Comparison of ENCODE assay signal across 7 mouse cellular contexts in the genomic region with DNA sequence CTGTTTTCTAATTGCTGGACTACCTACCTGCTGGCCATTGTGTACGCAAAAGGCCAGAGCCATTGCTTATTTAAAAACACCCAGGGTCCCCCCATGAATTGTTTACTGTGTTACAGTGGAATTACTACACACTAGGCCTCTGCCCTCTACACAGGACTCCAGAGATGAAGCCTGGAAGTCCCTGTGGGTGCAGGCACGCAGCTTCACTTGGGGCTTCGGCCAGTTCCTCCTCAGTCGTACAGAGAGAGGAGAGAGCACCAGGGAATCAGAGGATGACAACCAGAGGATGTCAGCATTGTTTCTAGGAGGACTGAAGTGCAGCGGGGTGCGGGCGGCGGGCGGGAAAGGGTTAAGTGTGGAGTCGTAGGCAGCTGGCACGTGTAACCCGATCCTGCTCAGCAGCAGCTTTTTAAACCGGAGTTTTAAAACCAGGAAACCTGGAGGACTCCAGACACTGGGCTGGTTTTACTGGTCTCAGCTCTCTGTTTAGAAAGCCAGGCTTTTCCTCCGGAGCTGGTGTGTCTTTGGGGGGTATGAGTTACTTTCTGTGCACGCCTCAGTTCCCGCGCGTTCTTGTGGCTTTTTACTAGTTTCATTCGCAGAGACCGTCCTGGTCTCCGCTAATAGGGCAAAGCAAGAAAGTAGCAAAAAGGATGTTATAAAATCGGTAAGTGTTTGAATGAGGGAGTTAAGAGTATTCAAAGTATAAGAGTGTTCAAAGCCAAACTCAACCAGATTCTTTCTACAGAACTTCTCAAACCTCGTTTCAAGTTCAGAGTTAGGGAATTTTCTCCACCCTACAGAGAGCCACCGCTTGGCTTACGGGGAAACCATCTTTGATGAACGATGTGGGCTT. TPM values are rescaled to one million over a fixed set of nuclear protein-coding genes. Genes with fewer than 3 reads are reported as not detected.
DNase-seq lines count a peak whose midpoint lies in the region; ATAC-seq and TF ChIP-seq lines count a peak whose summit lies in the region.

No protein-coding gene starts in this region.

- H3K4me3 ChIP-seq in E14TG2a.4 (replicated peaks; ENCODE audit: low read length): peak overlapping the region; percentile 43
- H3K4me3 ChIP-seq in heart, adult 2 months: peak overlapping the region; percentile 38
- H3K4me3 ChIP-seq in kidney, embryonic 16.5 days (ENCODE audit: low read length): peak overlapping the region; percentile 42
- H3K4me3 ChIP-seq in megakaryocyte, embryonic 14.5 days (replicated peaks): peak overlapping the region; percentile 84

- H3K9me3 ChIP-seq in E14TG2a.4 (ENCODE audit: low read length): no peaks in the 10 kb centered on the region
- H3K9me3 ChIP-seq in kidney, embryonic 16.5 days (ENCODE audit: low read length): peaks cover 11% of the 10 kb centered on the region; the same call in 1 of the 2 replicates
- H3K9me3 ChIP-seq in megakaryocyte, embryonic 14.5 days: peaks cover 34% of the 10 kb centered on the region

- peak; percentile 54 for DNase-seq in R1 (ENCODE audit: low read depth, low spot score)
- DNase-seq in heart, adult 2 months: peak; percentile 16 to 32
- peak; percentile 72 for DNase-seq in yolk sac, embryonic 10.5 days (ENCODE audit: low spot score)
- DNase-seq in frontal cortex, postnatal 10 days (ENCODE audit: low spot score in 2 of 2): no peak

- WGBS in heart, adult 2 months: 7% methylated on average over 26 of the region's 26 CpGs
- WGBS in kidney, embryonic 16.5 days: 3% methylated on average over 26 of the region's 26 CpGs

- intact Hi-C loops in heart, adult 2 months (cut with DNase I): no loop called here

- H3K27me3 ChIP-seq in E14TG2a.4 (ENCODE audit: insufficient read depth, low read length): peaks cover 4% of the 10 kb centered on the region; the same call in 1 of the 2 replicates
- no peaks in the 10 kb centered on the region for H3K27me3 ChIP-seq in heart, adult 2 months (ENCODE audit: control insufficient read depth, insufficient read depth, low read length)
- no peaks in the 10 kb centered on the region for H3K27me3 ChIP-seq in kidney, embryonic 16.5 days (ENCODE audit: insufficient read depth, low read length)
- H3K27me3 ChIP-seq in megakaryocyte, embryonic 14.5 days (replicated peaks): no peaks in the 10 kb centered on the region

- no peaks in the 10 kb centered on the region for H3K79me2 ChIP-seq in heart, adult 2 months (replicated peaks; ENCODE audit: control insufficient read depth, insufficient read depth, low read length)

- TF ChIP-seq CTCF in E14TG2a.4 (conservative IDR thresholded peaks at IDR 0.05; ENCODE audit: low read length): no peak
- TF ChIP-seq CTCF in heart, adult 2 months (IDR thresholded peaks at IDR 0.05): no peak

- peak; percentile 95 for ATAC-seq in kidney, embryonic 16.5 days (ENCODE audit: low FRiP score, low TSS enrichment)

- TF ChIP-seq EP300 in heart, adult 2 months (IDR thresholded peaks at IDR 0.05; ENCODE audit: insufficient read depth, low read depth, low read length): no peak

- H3K27ac ChIP-seq in heart, adult 2 months: peak overlapping the region; percentile 40
- peak overlapping the region; percentile 90 for H3K27ac ChIP-seq in kidney, embryonic 16.5 days (ENCODE audit: low read length)

- peaks cover 20% of the 10 kb centered on the region for H3K4me1 ChIP-seq in E14TG2a.4 (replicated peaks; ENCODE audit: low read depth, low read length)
- H3K4me1 ChIP-seq in heart, adult 2 months (ENCODE audit: control insufficient read depth, insufficient read depth, low read length): peaks cover 2% of the 10 kb centered on the region; the same call in 1 of the 2 replicates
- H3K4me1 ChIP-seq in kidney, embryonic 16.5 days (ENCODE audit: insufficient read depth, low read length): peaks cover 19% of the 10 kb centered on the region
- peaks cover 20% of the 10 kb centered on the region for H3K4me1 ChIP-seq in megakaryocyte, embryonic 14.5 days

- H3K4me2 ChIP-seq in kidney, embryonic 16.5 days (replicated peaks; ENCODE audit: low read depth, low read length): peak overlapping the region; percentile 63

- H3K36me3 ChIP-seq in E14TG2a.4 (ENCODE audit: insufficient read depth, low read length): no peaks in the 10 kb centered on the region
- no peaks in the 10 kb centered on the region for H3K36me3 ChIP-seq in heart, adult 2 months (ENCODE audit: control insufficient read depth, insufficient read depth, low read length)
- no peaks in the 10 kb centered on the region for H3K36me3 ChIP-seq in kidney, embryonic 16.5 days (ENCODE audit: insufficient read depth, low read length)
- H3K36me3 ChIP-seq in megakaryocyte, embryonic 14.5 days (replicated peaks; ENCODE audit: low read length): peaks cover 10% of the 10 kb centered on the region

- peak overlapping the region; percentile 64 for H3K9ac ChIP-seq in heart, adult 2 months (ENCODE audit: low read depth, low read length)
- peak overlapping the region; percentile 61 for H3K9ac ChIP-seq in kidney, embryonic 16.5 days (replicated peaks; ENCODE audit: low read length)

- TF ChIP-seq POLR2A in heart, adult 2 months (IDR thresholded peaks at IDR 0.05; ENCODE audit: insufficient read depth, low read depth, low read length): no peak

RNA-seq across cellular contexts. Expression of gene Ltbp1, which starts 11.4 kb away (rescaled TPM):
- total RNA-seq in heart, adult 2 months (2021): 10 to 100 TPM; 39.9 to 40.4 TPM
- 17.2 and 27.9 TPM in 2 replicates for polyA plus RNA-seq in heart, adult 2 months (2012; rRNA removed)
- 40.2 and 41.1 TPM in 2 replicates for polyA plus RNA-seq in kidney, embryonic 16.5 days (2015; fragmentation: Nextera tagmentation; extraction: Ambion mirVana)
- polyA plus RNA-seq in megakaryocyte, embryonic 14.5 days (2012; ENCODE audit: insufficient read depth, low replicate concordance): 30.6 and 93.5 TPM in 2 replicates

Comparison
In these comparisons a context has a peak if more than half of its experiments do, and no peak if none do; other contexts are left out.
1. DNase-seq: peak in R1 (single experiment), heart, adult 2 months (2 of 2) and yolk sac, embryonic 10.5 days (single experiment); none in frontal cortex, postnatal 10 days (0 of 2).
2. Peak in every context shown above with its lines, with median percentiles within 50 percentile points of each other: H3K4me3 ChIP-seq.